Mouse (Mus musculus) colon, adult 2 months (tissue): ENCODE measurements around the gene Trib3. TPM values are rescaled to one million over a fixed set of nuclear protein-coding genes. Genes with fewer than 3 reads are reported as not detected.

ENCODE experiments used
- polyA plus RNA-seq: library from polyadenylated mRNA; depleted of rRNA; stranded (reverse); fragments of >200 nt; gene quantifications from 2 replicates; pipeline ENCODE4 v1.2.3, GENCODE M21; 2012; rRNA removed

The Trib3 gene
- 0.86 and 1.2 TPM in 2 replicates for polyA plus RNA-seq

GRCm38 (mm10) chr2:152343329-152344213 is at the start of gene Trib3:
Trib3 (minus strand) TSS chr2:152344032.

GRCm38 (mm10) chr2:152376345-152376741 is 32.5 kb upstream of the Trib3 start, which contains the start of gene Nrsn2:
Nrsn2 (minus strand) TSS chr2:152376638.

GRCm38 (mm10) chr2:152332101-152332825 is 11.6 kb downstream of the Trib3 start, which contains the start of gene Rbck1:
Rbck1 (minus strand) TSS chr2:152332653.

GRCm38 (mm10) chr2:152293727-152294475 is 49.9 kb downstream of the Trib3 start, which contains the start of gene Tbc1d20:
Tbc1d20 (plus strand) TSS chr2:152293828.

Other genes starting within 250 kb of the Trib3 start
- gene Srxn1, start 238.5 kb downstream of the Trib3 start, polyA plus RNA-seq = 200 and 254 TPM in 2 replicates
- gene Tcf15, start 200.5 kb downstream of the Trib3 start, polyA plus RNA-seq = 9.3 and 9.6 TPM in 2 replicates
- gene Csnk2a1, start 117.2 kb downstream of the Trib3 start, polyA plus RNA-seq = 12.2 and 13.8 TPM in 2 replicates
- gene Tbc1d20, start 50.2 kb downstream of the Trib3 start, polyA plus RNA-seq = 56.0 and 62.7 TPM in 2 replicates
- 239 and 263 TPM in 2 replicates for gene Rbck1, start 11.4 kb downstream of the Trib3 start, polyA plus RNA-seq
- gene Nrsn2, start 32.6 kb upstream of the Trib3 start, polyA plus RNA-seq = 0.73 and 0.76 TPM in 2 replicates
- gene Sox12, start 54.0 kb upstream of the Trib3 start, polyA plus RNA-seq = 4.1 and 4.9 TPM in 2 replicates
- 2.9 and 4.2 TPM in 2 replicates for gene Zcchc3, start 71.0 kb upstream of the Trib3 start, polyA plus RNA-seq
- gene 6820408C15Rik, start 71.6 kb upstream of the Trib3 start, polyA plus RNA-seq = not detected in 2 replicates
- not detected in 2 replicates for gene Defb23, start 120.6 kb upstream of the Trib3 start, polyA plus RNA-seq
- gene Defb20, start 133.0 kb upstream of the Trib3 start, polyA plus RNA-seq = not detected in 2 replicates
- not detected in 2 replicates for gene Defb22, start 146.1 kb upstream of the Trib3 start, polyA plus RNA-seq
- not detected in 2 replicates for gene Defb26, start 167.7 kb upstream of the Trib3 start, polyA plus RNA-seq
- gene Defb28, start 174.2 kb upstream of the Trib3 start, polyA plus RNA-seq = not detected in 2 replicates
- not detected in 2 replicates for gene Defb29, start 196.1 kb upstream of the Trib3 start, polyA plus RNA-seq
- not detected in 2 replicates for gene Gm17416, start 225.3 kb upstream of the Trib3 start, polyA plus RNA-seq
- not detected in 2 replicates for gene Defb21, start 228.7 kb upstream of the Trib3 start, polyA plus RNA-seq
- not detected in 2 replicates for gene Defb19, start 236.3 kb upstream of the Trib3 start, polyA plus RNA-seq